Mouse (Mus musculus): ENCODE measurements around the gene Drd4.
"Not testable (repeated sequence)": the region's sequence is repeated elsewhere in the genome, so short reads cannot be mapped to it uniquely, and the experiment has no call there.

Drd4 gene

DNA sequence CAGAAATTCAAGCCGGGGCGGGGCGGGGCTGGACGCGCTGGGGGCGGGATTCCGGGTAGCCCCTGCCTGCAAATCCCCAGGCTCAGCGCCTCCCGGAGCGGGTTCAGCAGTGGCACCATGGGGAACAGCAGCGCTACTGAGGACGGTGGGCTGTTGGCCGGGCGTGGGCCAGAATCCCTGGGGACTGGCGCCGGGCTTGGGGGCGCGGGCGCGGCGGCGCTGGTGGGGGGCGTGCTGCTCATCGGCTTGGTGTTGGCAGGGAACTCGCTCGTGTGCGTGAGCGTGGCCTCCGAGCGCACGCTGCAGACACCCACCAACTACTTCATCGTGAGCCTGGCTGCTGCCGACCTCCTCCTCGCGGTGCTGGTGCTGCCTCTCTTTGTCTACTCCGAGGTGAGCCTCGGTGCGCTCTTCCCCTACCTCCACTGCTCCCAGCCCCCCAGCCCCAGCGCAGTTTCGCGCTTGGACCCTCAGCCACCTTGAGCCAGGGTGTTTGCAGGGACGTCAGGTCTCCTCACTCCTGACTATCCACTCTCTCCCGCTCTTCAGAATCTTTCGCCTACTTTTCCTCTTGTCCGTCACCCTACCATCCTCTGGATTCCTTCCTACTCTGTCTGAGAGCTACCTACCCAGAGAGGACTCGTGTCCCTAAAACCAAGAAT lies at the start of gene Drd4:
Gene Drd4, plus strand, starts transcription at position 86 of the 662 bp plus-strand sequence.
- DNase-seq (ENCODE audit: low spot score), result no peak

DNA sequence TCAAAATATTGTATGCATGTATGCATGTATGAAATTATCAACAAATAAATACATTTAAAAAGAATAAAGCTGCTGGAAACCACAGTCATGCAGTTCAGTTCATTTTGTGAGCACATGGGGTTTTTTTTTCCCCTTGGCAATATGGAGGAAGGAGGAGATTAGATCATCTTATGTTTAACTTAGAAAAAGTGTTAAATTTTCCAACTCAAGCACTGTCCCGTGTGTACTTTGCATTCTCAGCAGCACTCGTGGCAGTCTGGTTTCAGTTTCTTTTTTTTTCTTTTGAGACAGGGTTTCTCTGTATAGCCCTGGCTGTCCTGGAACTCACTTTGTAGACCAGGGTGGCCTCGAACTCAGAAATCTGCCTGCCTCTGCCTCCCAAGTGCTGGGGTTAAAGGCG lies 41.3 kb upstream of the Drd4 start:
- not testable (repeated sequence) for DNase-seq (ENCODE audit: low spot score)

DNA sequence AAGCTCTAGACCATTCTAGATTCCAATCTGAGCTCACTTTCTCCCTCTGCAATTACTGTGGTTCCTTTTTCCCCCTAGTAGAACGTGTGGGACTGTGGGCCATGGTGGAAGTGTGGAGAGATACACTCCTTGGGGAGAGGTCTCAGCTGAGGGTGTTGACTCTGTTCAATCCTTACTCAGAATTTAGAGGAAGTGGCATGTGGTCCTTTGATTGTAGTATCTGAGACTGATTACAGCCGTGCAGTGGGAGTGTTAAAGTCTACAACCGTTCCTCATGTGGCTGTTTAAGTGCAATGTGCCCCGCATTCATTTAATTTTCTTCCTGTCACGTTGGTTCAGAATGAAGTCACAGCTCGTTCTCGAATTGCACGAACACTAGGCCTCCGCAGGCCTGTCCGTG lies 35.6 kb upstream of the Drd4 start:
- DNase-seq (ENCODE audit: low spot score), result no peak

DNA sequence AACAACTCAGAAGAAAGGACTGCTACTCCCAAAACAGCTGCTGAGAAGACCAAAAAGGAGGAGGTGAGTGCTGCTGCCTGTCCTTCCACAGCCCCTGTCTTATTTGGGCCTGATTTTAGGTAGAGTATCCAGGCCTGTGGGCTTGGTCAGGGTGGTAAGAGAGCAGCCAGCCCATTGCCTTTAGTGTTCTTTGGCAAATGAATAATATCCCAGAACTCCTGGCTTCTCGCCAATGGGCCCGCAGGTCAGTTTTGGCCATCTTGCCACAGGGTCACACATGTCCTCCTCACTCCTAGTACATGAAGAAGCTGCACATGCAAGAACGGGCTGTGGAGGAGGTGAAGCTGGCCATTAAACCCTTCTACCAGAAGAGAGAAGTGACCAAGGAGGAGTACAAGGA lies 30.3 kb upstream of the Drd4 start:
- no peak for DNase-seq (ENCODE audit: low spot score)

DNA sequence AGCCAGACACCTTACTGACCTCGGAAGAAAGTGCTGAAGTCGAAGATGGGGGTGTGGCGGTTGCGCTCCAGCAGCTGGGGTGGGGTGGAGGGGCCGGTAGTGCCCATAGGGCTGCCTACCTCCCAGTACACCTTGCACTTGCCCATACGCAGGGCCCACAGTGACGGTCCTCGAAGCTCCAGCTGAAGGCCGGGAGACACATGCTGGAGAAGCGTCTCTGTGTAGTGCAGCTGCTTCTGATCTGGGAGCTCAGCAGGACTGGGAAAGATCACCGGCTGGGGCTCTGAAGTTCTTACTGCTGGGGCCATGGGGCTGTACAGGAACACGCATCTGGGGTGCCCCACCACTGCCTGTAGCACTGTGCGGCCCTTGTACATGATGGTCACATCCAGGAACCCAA lies 28.2 kb upstream of the Drd4 start:
- no peak for DNase-seq (ENCODE audit: low spot score)

DNA sequence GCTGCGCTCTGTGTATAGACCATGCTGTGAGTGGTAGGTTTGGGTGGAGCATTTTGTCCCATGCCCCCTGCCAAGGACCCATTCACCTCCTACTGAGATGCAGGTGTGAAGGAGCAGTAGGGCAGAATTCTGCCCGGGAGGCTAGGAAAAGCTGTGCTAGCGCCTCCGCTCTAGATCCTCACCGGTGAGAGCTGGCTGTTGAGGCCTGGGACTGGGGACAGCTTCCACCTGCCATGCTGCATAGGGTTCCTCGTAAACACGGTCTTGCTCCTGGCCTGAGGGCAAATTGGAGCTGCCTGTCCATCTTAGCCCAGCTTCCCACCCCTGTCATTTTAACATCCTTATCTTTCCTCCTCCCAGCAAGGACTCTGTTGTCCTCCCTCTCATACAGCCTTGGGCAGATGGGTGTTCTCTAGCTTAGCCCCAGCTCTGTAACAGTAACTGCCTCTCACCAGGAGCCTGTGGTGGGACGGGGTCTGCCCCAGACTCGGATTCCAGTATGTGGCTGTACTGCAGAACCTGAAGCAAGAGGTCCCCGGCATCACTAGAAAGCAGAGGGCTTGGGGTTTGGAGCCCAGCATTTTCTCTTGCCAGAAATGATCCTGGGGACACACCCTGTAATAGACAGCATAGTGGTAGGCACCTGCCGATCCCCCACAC lies 27.6 kb upstream of the Drd4 start:
- no peak for DNase-seq (ENCODE audit: low spot score)

DNA sequence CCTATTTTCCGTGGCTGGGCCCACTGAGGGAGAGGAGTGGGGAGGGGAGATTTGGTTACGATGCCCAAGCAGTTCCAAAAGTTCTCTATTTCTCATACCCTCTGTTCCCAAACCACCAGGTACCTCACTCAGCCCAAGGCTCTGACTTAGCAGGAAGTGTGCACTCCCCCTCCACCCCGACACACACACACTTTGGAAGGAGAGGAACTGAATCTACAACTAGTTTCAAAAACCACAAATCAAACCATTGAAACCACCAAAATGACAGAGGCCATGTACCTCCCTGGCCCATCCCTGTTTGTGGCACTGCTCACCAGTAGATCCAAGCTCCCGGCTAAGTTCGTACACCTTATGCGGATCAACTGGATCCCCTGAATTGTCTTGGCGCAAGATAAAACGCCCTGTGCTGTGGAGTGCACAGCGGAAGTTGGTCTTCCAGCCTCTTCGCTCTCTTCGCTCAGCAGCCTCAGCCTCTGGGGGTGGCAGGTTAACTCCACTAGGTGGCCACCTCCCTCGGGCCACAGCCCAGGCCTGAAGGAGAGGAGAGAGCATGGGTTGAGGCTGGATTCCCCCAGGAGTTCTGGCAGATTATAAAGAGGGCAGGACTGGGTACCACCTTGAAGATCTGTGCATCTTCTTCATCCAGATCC lies 26.9 kb upstream of the Drd4 start:
- peak; percentile 74 for DNase-seq (ENCODE audit: low spot score)

DNA sequence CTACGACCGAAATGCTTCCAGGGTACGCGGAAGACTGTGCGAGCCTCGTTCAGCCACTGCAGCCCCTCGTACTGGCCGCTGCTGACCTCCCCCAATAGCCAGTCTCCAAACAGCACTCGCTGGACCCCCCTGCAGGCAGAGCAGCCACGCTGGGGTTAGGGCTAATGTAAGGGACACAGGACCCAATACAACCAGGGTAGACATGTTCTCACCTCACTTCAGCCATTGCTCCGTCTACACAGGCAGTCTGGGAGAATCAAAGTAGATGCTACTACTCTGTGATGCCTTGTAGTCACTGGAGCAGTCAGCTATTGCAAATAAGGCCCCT lies 26.4 kb upstream of the Drd4 start:
- DNase-seq (ENCODE audit: low spot score), result peak; percentile 27

DNA sequence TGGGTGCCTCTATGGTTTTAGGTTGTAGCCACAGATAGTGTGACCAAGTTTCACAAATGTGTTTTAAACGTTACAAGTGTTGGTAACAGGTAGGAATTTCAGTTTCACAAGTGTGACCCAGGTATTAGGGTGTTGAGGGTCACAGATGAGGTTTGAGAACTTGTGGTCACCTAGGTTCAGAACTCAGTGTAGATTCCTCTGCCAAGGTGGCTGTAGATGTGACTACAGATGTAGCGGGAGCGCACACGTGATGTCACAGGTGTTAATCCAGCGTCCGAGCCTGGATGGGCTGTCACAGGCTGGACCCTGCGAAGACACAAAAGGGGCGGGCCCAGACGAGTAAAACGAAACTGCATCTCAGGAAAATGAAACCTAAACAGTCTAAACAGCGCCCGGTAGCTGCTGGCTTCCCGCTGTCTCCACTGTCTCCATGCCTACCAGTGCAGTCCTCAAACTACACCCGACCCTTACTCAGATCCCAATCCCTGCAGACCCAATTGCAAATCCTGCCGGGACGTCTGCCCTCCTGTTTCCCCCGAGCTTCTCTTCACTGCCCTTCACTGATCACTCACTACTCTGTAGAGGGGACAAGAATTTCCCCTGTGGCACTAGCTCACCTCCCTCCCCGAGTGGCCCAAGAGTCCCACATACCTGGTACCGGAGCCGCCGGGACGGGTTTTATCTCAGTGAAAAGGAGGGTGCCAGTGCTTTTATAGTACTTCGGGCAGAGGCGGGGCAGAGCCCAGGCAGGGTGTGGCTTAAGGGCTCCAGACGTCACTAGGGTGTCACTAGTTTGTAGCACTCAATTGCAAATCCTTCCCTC lies 25.9 kb upstream of the Drd4 start, which contains the start of gene Irf7:
Gene Irf7, minus strand, starts transcription at position 743 of the 823 bp plus-strand sequence.
- peak; percentile 90 for DNase-seq (ENCODE audit: low spot score)

DNA sequence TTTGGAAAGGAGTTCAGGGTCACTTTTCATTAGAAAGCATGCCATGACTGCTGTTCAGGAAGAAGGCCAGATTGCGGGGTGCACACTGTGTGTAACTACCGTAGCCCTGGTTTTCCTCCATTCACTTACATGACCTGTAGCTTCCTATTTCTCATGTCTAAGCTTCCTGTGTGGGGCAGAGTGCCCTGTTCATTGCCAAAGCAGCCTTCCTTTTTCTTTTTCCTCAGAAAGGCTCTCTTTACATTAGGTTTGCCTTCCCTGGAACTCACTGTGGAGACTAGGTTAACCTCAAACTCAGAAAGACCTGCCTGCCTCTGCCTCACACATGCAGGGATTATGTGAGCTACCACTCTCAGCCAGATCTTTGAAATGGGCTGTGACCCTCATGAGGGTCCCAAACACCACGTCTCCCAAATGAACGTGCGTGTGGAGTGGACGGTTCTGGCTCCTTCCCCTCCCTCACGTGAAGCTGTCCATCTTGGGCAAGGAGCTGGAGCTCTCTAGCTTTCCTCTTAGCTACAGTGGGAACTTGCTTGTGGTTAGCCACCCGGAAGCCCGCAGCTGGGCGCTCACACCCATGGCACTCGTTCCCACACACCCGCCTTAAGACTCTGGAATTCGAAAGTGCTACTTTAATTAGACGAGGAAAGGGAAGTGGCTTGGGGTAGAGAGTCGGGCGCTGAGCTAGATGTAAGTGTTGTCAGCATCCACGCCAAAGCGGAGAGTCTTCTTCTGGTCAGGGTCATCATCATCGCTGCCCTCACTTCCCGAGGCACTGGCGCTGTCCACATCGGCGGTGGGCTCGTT lies 23.1 kb upstream of the Drd4 start:
- peak; percentile 26 for DNase-seq (ENCODE audit: low spot score)

DNA sequence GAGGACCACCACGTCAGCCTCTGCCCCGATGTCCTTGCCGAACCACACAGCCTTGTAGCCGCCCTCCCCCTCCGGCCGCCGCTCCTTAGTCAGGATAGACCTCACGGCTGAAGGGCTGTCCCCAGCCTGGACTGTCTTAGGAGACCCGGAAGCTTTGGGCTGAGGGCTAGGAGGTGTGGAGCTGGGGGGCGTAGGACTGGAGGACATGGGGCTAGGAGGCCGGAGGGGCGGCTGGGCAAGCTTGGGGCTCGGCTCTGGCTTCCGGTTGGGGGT lies 22.6 kb upstream of the Drd4 start:
- no peak for DNase-seq (ENCODE audit: low spot score)

DNA sequence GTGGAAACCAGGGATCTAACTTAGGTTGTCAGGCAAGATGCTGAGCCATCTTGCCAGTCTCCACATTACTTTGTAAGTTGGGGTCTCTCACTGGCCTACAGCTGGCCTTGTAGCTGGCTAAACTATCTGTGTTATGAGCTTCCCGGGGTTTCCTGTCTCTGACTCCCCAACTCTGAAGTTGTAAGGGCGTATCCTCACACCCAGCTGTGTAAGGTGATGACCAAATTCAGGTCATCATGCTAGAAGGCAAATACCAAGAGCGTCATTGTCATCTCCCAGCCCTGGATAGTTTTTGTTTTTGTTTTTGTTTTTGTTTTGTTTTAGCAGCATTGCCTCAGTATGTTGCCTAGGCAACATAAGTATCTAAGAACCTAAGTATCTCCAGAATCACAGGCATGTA lies 21.2 kb upstream of the Drd4 start:
- no peak for DNase-seq (ENCODE audit: low spot score)

DNA sequence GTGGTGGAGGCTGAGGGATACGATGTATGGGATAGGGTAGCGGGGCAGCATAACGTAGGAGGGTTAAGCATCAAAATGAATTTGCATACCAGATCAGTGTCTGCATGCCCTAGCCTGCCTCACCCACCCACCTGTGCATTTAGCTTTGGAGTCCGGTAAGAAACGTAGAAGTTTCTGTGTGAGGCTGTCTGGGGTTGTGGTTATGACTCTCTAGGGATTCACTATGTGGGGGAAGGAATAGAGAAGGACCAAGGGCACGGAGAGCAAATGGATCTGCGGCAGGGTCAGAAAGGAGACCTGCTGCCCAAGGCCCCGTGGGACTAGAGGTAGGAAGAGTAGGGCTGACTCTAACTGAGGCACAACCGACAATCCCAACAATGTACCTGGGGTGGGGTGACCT lies 16.4 kb upstream of the Drd4 start:
- no peak for DNase-seq (ENCODE audit: low spot score)

DNA sequence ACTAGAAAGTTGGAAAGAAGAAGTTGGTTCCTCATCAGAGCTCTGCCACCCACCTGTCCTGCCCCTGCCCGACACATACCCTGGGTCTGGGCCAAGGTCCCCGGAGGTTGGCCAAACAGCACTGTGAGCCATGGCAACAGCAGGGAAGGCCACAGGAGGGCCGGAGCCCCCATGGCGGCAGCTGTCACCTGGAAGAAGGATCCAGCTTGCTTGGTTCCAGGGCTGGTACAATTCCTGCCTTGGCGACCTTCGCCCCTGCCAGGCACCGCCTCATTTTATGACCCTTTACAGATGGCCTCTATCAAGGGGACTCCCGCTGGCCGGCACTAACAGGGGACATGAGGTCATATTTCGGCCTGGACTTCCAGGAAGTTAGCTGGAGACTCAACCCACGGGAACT lies 15.3 kb upstream of the Drd4 start, which contains the start of gene Cdhr5:
Gene Cdhr5, minus strand, starts transcription at position 241 of the 400 bp plus-strand sequence.
- no peak for DNase-seq (ENCODE audit: low spot score)

DNA sequence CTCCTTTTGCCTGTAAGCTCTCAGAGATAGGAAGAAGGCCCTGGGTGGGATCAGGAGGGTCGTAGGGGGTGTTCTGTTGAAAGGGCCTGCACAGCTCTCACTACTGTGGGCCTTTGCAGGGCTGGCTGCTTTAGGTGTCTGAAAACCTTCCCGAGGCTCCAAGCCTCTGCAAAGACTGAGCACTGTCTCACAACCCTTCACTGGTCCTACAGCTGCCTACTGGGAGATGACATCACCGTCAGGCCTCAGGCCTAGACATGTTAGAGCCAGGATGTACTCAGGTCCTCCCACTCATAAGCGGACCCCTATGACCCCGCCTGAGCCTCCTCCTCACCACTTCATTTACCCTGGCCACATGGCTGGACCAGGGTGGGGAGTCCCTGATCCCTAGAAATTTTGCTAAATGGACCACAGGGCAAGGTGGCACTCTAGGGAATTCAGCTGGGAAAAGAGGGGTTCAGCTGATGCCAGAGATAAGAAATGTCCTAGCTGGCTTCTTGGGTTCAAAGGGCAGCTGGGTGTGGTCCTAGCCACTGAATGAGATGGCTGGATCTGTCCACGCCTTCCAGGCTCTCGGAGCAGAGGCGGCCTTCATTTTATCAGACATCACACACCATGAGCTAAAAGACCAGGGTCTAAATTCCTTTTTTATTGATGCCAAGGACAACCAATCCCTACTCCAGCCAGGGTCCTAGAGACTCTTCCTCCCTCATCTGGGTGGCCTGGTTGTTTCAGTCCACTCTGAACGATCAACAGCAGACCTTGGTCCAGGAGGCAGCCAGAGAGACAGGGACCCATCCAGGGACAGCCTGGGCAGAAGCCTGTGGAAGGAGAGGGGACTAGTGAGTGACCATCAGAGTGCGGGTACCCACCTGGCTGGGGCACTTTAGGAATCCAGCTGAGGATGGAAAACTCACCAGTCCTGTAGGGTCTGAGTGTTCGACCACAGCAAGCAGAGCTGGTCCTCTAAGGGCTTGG lies 13.8 kb upstream of the Drd4 start:
- DNase-seq (ENCODE audit: low spot score), result no peak

DNA sequence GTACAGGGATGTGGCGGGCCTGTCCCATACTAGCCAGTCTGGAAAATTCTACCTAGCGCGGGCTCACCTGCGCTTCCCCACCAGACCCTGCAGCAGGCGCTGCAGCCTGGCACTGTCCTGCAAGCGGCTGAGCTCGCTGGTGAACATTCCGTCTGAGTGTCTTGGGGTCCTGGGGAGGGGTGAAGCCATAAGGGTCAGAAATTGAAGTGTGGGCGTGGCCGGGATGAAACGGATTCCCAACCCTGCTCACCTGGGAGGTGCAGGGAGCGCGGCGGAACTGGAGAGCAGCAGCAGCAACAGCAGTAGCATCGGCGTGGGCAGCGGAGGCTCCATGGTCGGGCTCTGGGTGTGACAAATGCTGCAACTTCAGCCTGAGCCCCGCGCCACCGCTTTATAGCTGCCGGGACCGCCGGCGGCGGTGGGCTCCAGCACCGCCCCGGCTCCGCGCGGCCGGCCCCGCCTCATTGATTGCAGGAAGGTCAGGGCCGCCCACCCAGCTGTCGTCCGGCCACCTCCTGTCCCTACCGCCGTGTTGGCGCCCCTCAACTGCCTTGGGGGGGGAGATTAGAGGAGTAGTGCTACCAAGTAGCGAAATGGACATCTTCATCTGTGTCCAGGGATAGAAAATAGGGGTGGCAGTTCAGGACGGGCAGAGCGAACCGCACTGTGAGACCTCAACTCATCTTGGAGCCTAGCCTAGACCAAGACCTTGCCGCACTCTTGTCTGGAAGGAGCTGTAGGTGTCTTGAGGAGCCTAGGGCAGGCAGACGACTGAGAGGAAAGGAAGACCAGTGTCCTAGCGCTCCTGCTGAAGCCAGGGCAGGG lies 12.8 kb upstream of the Drd4 start, which contains the start of gene Sct:
Gene Sct, minus strand, starts transcription at position 368 of the 825 bp plus-strand sequence.
- DNase-seq (ENCODE audit: low spot score), result peak; percentile 31

DNA sequence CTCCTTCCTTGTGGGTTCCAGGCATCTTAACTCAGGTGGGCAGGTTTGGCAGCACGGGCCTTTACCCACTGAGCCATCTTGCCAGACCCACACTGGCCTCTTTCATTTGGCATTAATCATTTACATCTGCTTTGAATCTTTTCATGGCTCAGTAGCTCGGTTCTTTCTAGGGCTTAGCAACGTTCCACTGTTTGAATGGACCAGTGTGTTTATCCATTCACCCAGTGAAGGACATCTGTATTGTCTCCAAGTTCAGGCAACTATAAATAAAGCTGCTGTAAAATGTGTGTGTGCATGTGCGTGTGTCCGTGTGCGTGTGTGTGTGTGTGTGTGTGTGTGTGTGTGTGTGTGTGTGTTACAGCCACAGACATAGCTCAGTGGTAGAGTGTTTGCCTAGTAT lies 10.4 kb upstream of the Drd4 start:
- DNase-seq (ENCODE audit: low spot score), result no peak

DNA sequence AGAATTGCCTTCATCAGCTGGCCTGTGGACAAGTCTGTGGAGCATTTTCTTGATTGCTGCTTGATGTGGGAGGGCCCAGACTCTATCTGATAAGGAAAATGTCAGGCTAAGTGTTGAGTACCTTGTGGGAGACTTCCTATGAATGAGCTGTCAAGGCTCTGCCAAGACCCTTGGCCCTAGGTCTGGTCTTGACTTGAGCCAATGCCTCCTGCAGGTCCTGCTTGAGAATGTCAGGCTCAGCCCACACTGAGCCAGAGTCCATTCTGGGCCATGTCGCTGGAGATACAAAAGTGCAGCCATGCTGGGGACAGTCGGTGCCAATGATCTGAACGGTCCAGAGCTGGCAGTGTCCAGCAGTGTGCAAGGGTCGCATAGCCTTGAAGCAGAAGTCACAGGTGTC lies 9.1 kb upstream of the Drd4 start:
- no peak for DNase-seq (ENCODE audit: low spot score)

DNA sequence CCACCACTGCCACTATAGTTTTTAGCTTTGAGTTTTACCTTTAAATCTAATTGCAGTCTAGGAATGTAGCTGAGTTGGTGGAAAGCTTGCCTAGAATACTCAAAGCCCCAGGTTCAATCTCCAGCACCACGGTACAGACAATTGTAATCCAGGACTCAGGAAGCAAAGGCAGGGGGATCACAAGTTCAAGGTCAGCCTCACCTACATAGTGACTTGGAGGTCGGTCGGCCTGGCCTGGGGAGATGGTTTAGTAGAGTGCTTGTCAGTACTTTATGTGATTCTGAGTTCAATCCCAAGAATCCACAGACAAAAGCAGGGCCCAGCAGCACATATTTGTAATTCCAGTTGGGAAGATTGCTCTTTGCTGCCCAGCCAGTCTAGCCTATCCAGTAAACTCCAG lies 3.8 kb upstream of the Drd4 start:
- DNase-seq (ENCODE audit: low spot score), result no peak

All from T-cell, adult 2 months (primary cell).